Mouse (Mus musculus) midbrain, postnatal 0 days (tissue): ENCODE measurements around the gene Dph2. TPM values are rescaled to one million over a fixed set of nuclear protein-coding genes. Genes with fewer than 3 reads are reported as not detected.

ENCODE experiments used
- ATAC-seq: fragments of 200-750 bp; cut with Nextera tagmentation; 2 replicates; pipeline ENCODE4 v1.8.0; 2017; ENCODE audit warnings: moderate number of reproducible peaks, mild to moderate bottlenecking, moderate TSS enrichment, moderate library complexity; ENCODE audit not compliant: low FRiP score
- DNase-seq: peaks from one replicate; pipeline ENCODE4 v3.0.0-alpha.2; 2015; ENCODE audit warnings: low spot score
- H3K27ac ChIP-seq: fragments of 300-500 bp; sonication (generic); 2 replicates; pipeline ENCODE4 v1.5.1; 2014; ENCODE audit warnings: low read depth, mild to moderate bottlenecking, low read length, mixed read lengths
- H3K27me3 ChIP-seq: fragments of 300-500 bp; sonication (generic); 2 replicates; pipeline ENCODE4 v1.6.1; 2014; ENCODE audit warnings: low read length, control low read depth, mixed read lengths; ENCODE audit not compliant: insufficient read depth
- H3K36me3 ChIP-seq: fragments of 300-500 bp; sonication (generic); 2 replicates; pipeline ENCODE4 v1.6.1; 2014; ENCODE audit warnings: low read length, control low read depth, mixed read lengths; ENCODE audit not compliant: insufficient read depth
- H3K4me1 ChIP-seq: fragments of 300-500 bp; sonication (generic); 2 replicates; pipeline ENCODE4 v1.6.1; 2014; ENCODE audit warnings: mild to moderate bottlenecking, control low read depth, antibody characterized with exemption, low read length, mixed read lengths; ENCODE audit not compliant: insufficient read depth
- H3K4me2 ChIP-seq: fragments of 300-500 bp; sonication (generic); 2 replicates; pipeline ENCODE4 v1.6.1; 2014; ENCODE audit warnings: low read depth, mild to moderate bottlenecking, low read length, mixed read lengths; ENCODE audit not compliant: poor library complexity, severe bottlenecking
- H3K4me3 ChIP-seq: fragments of 300-500 bp; sonication (generic); 2 replicates; pipeline ENCODE4 v1.5.1; 2014; ENCODE audit warnings: low read depth, mild to moderate bottlenecking, low read length, moderate library complexity
- H3K9ac ChIP-seq: fragments of 300-500 bp; sonication (generic); replicated peaks from 2 replicates; pipeline ENCODE4 v1.6.1; 2014; ENCODE audit warnings: mild to moderate bottlenecking, low read length, moderate library complexity, mixed read lengths; ENCODE audit not compliant: poor library complexity, severe bottlenecking
- H3K9me3 ChIP-seq: fragments of 300-500 bp; sonication (generic); 2 replicates; pipeline ENCODE4 v1.6.1; 2016; ENCODE audit warnings: low read length, control low read depth
- CTCF ChIP-seq: IDR thresholded peaks from 2 replicates; pipeline ENCODE4 v1.5.1; 2016; ENCODE audit warnings: antibody characterized with exemption, mild to moderate bottlenecking
- WGBS: fragments of 180-500 bp; shearing (Covaris S2); extraction: QIAGEN DNeasy Blood & Tissue Kit; methylation state at CpG from one replicate; pipeline ENCODE4 v1.1.7; 2014; 5-methylcytosine and 5-hydroxymethylcytosine counted together
- polyA plus RNA-seq: library from polyadenylated mRNA; unstranded; fragments of >200 nt; fragmentation: Nextera tagmentation; extraction: Ambion mirVana; gene quantifications from 2 replicates; pipeline ENCODE4 v1.2.1, GENCODE M21; 2015
- total RNA-seq: library from RNA; depleted of rRNA; stranded (reverse); fragments of >200 nt; gene quantifications from 2 replicates; pipeline ENCODE4 v1.2.3, GENCODE M21; 2014

The Dph2 gene
- total and polyA plus RNA-seq, 2 experiments from 2014 or later = 13.3 to 13.8 TPM

DNA sequence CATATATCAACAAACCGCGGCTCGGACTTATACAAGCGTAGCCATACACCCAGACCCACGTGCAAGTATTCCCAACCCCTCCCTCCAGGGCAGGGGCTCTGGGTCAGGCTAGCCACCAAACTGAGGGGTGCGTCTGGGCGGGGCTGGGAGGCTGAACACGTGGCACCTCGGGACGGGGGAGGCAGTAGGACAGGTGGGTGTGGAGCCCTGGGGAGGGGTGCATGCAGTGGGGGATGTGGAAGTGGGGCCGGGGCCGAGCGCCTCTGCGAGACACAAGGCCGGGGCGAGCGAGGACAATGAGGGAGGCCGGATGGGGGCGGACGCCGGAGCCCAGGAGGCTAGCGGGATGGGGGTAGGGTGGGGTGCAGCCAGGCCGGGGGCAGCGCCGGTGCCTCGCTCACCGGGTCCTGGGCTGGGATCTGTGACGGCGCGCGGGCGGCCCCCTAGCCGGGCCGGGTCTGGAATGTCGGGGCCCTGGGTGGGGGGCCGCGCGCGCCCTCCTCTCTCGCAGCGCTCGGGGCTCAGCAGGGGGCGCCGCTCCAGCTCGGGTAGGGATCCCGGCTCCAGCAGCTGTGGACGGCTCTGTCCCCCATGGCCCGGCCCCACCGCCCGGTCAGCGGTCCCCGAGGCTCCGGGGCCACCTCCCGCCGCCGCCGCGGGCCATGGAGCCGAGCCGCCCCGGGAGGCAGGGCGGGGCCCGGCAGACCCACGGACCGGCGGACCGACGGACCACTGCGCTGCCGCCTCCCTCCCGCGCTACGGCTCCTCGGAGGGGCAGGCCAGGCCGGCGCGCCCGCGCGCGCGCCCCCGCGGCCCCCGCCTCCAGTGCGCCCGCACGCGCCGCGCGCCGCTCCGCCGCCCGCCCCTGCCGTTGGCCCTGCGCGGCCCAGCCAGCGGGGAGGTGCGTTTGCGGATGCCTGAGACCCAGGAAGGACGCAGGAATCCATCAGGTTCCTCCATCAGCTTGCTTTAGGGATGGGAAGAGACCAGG lies 8.8 kb downstream of the Dph2 start, which contains the start of gene B4galt2:
Gene B4galt2 (minus strand): TSS at position 787 of the 991 bp plus-strand sequence.
- WGBS = 1% methylated on average over 63 of the region's 103 CpGs

DNA sequence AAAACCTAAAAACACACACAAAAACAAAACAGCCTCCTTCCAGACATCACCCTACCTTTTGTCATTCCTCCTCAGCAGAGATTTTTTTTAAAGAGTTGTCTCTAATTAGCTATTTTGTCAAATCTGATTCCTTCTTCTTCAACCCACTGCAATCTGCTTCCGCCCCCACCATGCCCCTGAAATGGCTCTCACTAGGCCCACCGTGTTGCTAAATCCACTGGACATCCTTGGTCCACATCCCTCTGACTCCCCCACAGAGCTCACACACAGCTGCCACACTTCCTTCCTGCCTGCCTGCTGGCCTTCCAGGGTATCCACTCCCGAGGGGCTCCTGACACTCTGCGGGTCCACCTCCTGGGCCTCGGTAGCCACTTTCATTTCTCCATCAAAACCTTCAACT lies 13.1 kb downstream of the Dph2 start:
- DNase-seq (no peak), ATAC-seq (no peak)
- Histone ChIP-seq H3K9me3 (no peaks in the 10 kb centered on the region), H3K36me3 (peaks cover 41% of the 10 kb centered on the region), H3K4me1 (peaks cover 5% of the 10 kb centered on the region), H3K4me3 (no peak overlapping the region), H3K9ac (no peak overlapping the region), H3K27ac (no peak overlapping the region), H3K27me3 (no peaks in the 10 kb centered on the region), H3K4me2 (no peak overlapping the region)
- WGBS = 74% methylated on average over 5 of the region's 5 CpGs
- no peak for TF ChIP-seq CTCF

More for the DNA sequence above, 8.8 kb downstream of the Dph2 start, which contains the start of gene B4galt2:
- Histone ChIP-seq H3K27me3 (no peaks in the 10 kb centered on the region), H3K4me1 (peaks cover 19% of the 10 kb centered on the region), H3K4me2 (peak within 1 kb of the TSS; percentile 94), H3K4me3 (peak within 1 kb of the TSS; percentile 64), H3K9me3 (no peaks in the 10 kb centered on the region), H3K9ac (peak within 1 kb of the TSS; percentile 79), H3K36me3 (peaks cover 33% of the 10 kb centered on the region), H3K27ac (peak within 1 kb of the TSS; percentile 80)
- ATAC-seq (peak; percentile 31), DNase-seq (peak; percentile 71)
- peak; percentile 37 for TF ChIP-seq CTCF

DNA sequence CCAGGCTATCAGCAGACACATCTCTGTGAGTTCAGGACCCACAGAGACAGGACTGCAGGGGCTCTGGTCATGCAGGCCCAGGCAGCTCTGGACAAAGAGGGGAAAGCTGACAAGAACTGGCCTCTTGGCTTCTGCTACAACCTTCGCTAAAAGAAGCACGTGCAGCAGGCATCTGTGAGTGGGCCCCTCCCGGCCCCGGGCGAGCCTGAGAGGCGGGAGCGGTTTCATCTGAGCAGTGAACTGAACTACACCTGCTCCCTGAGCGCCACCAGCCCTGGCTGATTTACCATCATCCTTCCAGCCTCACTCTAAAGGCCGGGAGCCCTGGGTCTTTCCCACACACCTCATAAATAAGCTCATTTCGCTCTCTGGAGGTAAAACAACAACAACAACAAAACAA lies 13.5 kb downstream of the Dph2 start:
- Histone ChIP-seq H3K27ac (no peak overlapping the region), H3K4me2 (no peak overlapping the region), H3K4me1 (peaks cover 5% of the 10 kb centered on the region; the same call in 1 of the 2 replicates), H3K9me3 (no peaks in the 10 kb centered on the region), H3K9ac (no peak overlapping the region), H3K36me3 (peaks cover 45% of the 10 kb centered on the region), H3K27me3 (no peaks in the 10 kb centered on the region), H3K4me3 (no peak overlapping the region)
- DNase-seq (no peak), ATAC-seq (no peak)
- TF ChIP-seq CTCF = no peak
- 72% methylated on average over 10 of the region's 10 CpGs for WGBS

DNA sequence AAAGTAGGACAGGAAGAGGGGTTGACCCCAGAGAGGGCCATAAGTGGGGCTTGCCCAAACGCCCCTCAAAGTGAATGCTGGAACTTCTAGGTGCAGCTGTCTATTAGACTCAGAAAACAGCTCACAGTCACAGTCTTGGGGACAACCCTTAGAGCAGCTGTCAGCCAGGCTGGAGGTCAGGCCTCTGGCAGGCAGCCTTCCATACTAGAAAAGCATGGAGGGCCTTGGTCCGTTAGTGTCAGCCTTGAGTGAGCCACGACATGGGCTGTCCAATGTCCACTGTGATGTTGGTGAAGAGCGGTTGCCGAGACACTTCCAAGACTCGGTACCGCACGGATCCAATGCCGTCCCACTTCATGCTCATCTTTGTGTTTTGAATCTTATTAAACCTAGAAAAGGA lies 18.2 kb downstream of the Dph2 start:
- WGBS = 93% methylated on average over 9 of the region's 9 CpGs
- Histone ChIP-seq H3K9ac (no peak overlapping the region), H3K4me1 (no peaks in the 10 kb centered on the region), H3K36me3 (peaks cover 33% of the 10 kb centered on the region), H3K4me3 (no peak overlapping the region), H3K4me2 (no peak overlapping the region), H3K27me3 (no peaks in the 10 kb centered on the region), H3K27ac (no peak overlapping the region), H3K9me3 (no peaks in the 10 kb centered on the region)
- TF ChIP-seq CTCF = no peak
- DNase-seq (no peak), ATAC-seq (no peak)

DNA sequence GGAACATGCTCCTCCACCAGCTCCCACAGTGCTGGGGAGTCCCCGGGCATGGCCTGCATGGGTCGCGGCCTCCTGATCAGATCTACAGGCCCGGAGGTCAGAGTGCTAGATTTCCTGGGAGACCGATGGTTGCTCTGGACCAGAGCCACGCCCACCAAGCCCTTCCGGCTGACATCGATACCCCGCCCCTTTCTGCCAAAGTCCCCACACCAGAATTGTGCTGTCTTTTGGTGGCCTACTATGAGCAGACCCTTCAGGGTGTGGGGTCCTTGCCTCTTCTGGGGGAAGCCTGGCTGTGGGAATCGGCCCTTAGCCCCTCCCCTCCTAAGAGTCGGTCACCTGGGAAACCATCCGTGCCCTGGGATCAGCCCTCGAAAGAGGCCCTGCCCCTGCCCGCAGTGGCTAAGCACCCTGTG lies 19.4 kb downstream of the Dph2 start, which contains the start of gene Ccdc24:
Gene Ccdc24 (minus strand): TSS at position 87 of the 416 bp plus-strand sequence.
- peaks cover 28% of the 10 kb centered on the region for H3K36me3 ChIP-seq
- TF ChIP-seq CTCF = no peak
- no peaks in the 10 kb centered on the region for H3K27me3 ChIP-seq
- H3K4me1 ChIP-seq = no peaks in the 10 kb centered on the region
- H3K4me2 ChIP-seq = peak within 1 kb of the TSS; percentile 24; the same call in 1 of the 2 replicates
- H3K4me3 ChIP-seq = no peak within 1 kb of the TSS
- 0 out of 2 replicates have a peak within 1 kb of the TSS, but pooled peaks have one; percentile 33 for H3K9ac ChIP-seq
- H3K27ac ChIP-seq = no peak within 1 kb of the TSS
- no peak for ATAC-seq
- DNase-seq = no peak
- 6% methylated on average over 14 of the region's 14 CpGs for WGBS
- no peaks in the 10 kb centered on the region for H3K9me3 ChIP-seq

DNA sequence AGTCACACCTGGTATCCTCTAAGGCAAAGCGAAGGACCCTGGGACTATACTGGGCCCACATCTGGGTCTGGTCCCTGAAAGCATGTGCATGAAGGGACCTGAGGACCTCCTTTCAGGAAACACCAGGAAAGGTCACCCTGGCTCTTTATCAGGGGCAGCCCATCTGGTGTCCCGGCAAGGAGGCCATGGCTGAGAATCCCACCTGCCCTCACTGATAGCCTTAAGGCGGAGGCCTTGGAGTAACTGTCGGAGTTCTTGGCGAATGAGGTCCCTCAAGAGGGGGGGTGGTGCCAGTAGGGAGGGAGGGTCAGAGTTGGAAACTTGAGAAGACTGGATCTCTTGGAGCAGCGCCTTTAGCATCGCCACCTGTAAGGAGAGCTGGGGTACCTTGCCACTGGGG lies 20.0 kb downstream of the Dph2 start:
- Histone ChIP-seq H3K36me3 (peaks cover 22% of the 10 kb centered on the region), H3K27ac (no peak overlapping the region), H3K4me2 (no peak overlapping the region), H3K4me3 (no peak overlapping the region), H3K27me3 (no peaks in the 10 kb centered on the region), H3K4me1 (no peaks in the 10 kb centered on the region), H3K9me3 (no peaks in the 10 kb centered on the region), H3K9ac (no peak overlapping the region)
- DNase-seq = no peak
- no peak for ATAC-seq
- no peak for TF ChIP-seq CTCF
- WGBS = 71% methylated on average over 7 of the region's 7 CpGs
